Mouse (Mus musculus) C2C12 (cell line): ENCODE measurements at regions not wholly inside any gene's neighbourhood (a gene's known extent, or its start where the extent isn't known, plus 50 kb on each side); places are given as distances from the start of the nearest gene placed in this dataset.

Experiments
- CEBPB ChIP-seq: IDR thresholded peaks from one replicate; pipeline ENCODE4 v1.6.1; 2011; ENCODE audit warnings: low read depth, mild to moderate bottlenecking, control low read depth, moderate library complexity
- CTCF ChIP-seq: IDR thresholded peaks from one replicate; pipeline ENCODE4 v1.5.1; 2011; ENCODE audit not compliant: control insufficient read depth, insufficient read depth, insufficient read length
- FOSL1 ChIP-seq: IDR thresholded peaks from one replicate; pipeline ENCODE4 v1.8.0; 2011; ENCODE audit warnings: mild to moderate bottlenecking, low read length; ENCODE audit not compliant: poor library complexity, insufficient read depth, severe bottlenecking
- MAX ChIP-seq: IDR thresholded peaks from one replicate; pipeline ENCODE4 v1.6.1; 2011; ENCODE audit warnings: mild to moderate bottlenecking, control low read depth
- MYOD1 ChIP-seq: IDR thresholded peaks from one replicate; pipeline ENCODE4 v1.6.1; 2011; ENCODE audit warnings: low read depth; ENCODE audit not compliant: control insufficient read depth, insufficient read length
- USF1 ChIP-seq: IDR thresholded peaks from one replicate; pipeline ENCODE4 v1.6.1; 2011; ENCODE audit warnings: low read depth, mild to moderate bottlenecking, control low read depth, moderate library complexity

DNA sequence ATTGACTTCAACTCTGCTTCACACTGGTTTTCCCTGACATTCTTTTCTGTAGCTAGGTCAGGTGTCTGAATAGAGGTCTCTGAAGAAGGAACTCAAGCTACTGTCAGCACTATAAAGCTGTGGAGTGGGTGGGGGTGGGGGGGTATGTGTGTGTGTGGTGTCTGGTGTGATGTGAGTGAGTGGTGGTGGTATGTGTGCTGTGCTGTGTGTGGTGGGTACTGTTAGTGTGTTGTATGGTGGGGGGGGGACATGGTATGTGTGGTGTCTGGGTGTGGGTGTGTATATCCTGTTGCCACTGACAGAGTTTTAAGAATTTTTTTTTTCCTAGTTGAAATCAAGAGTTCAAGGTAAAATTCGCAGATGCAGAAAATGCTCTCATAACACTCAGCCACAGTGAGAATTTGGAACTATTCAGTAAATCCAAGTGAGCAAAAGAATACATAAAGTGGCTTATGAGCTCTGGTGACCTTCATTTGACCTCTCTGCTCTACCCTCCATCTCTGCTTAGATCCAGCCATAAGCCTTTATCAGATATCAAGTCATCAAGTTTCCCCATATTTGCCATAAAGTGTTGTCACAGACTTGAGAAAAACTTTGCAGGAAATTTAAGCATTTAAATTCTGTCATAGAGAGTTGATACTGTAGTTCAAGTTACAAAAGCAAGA is 194.2 kb downstream of the Mreg start:
- TF ChIP-seq USF1 (no peak), MAX (no peak), MYOD1 (no peak), CTCF (no peak), FOSL1 (no peak), CEBPB (no peak)
